Mouse (Mus musculus): Measurements from ENCODE around the gene Mtx1. TPM values are rescaled to one million over a fixed set of nuclear protein-coding genes. Genes with fewer than 3 reads are reported as not detected.

Gene Mtx1
- total RNA-seq, 2 experiments from 2014 or later: 58.0 to 60.0 TPM

- intact Hi-C loops (cut with DNase I): no loop called here
- DNase-seq: no peak
Observed at GRCm38 (mm10) chr3:89187690-89188477, 39.0 kb downstream of the Mtx1 start.

- intact Hi-C loops (cut with DNase I): no loop called here
- no peak for DNase-seq
Observed at GRCm38 (mm10) chr3:89187197-89187596, 39.7 kb downstream of the Mtx1 start.

GRCm38 (mm10) chr3:89183959-89184315, 43.0 kb downstream of the Mtx1 start:
- DNase-seq: no peak
- intact Hi-C loops (cut with DNase I): no loop called here

- peak; percentile 74 to 81 for DNase-seq
Observed at GRCm38 (mm10) chr3:89183058-89183958, 43.6 kb downstream of the Mtx1 start, which contains the start of gene Fam189b. TSS of gene Fam189b (plus strand) at chr3:89183143.

GRCm38 (mm10) chr3:89182531-89183057, 44.3 kb downstream of the Mtx1 start:
- no peak for DNase-seq
- intact Hi-C loops (cut with DNase I): no loop called here

More at GRCm38 (mm10) chr3:89183058-89183958, 43.6 kb downstream of the Mtx1 start, which contains the start of gene Fam189b:
- intact Hi-C loops (cut with DNase I): no loop called here

GRCm38 (mm10) chr3:89181749-89182500, 45.0 kb downstream of the Mtx1 start:
- no peak for DNase-seq
- intact Hi-C loops (cut with DNase I): no loop called here

GRCm38 (mm10) chr3:89179056-89179455, 47.8 kb downstream of the Mtx1 start:
- no peak for DNase-seq
- intact Hi-C loops (cut with DNase I): no loop called here

GRCm38 (mm10) chr3:89178107-89178385, 48.8 kb downstream of the Mtx1 start:
- no peak for DNase-seq
- intact Hi-C loops (cut with DNase I): no loop called here

- DNase-seq: peak; percentile 78 to 85
- intact Hi-C loops (cut with DNase I): no loop called here
Observed at GRCm38 (mm10) chr3:89177242-89178106, 49.4 kb downstream of the Mtx1 start, which contains the start of gene Scamp3. TSS of gene Scamp3 (plus strand) at chr3:89177473.

- intact Hi-C loops (cut with DNase I): no loop called here
Observed at GRCm38 (mm10) chr3:89176421-89176820, 50.5 kb downstream of the Mtx1 start.

GRCm38 (mm10) chr3:89175544-89175943, 51.3 kb downstream of the Mtx1 start:
- no peak for DNase-seq
- intact Hi-C loops (cut with DNase I): no loop called here

More at GRCm38 (mm10) chr3:89176421-89176820, 50.5 kb downstream of the Mtx1 start:
- no peak for DNase-seq

GRCm38 (mm10) chr3:89174844-89175243, 52.0 kb downstream of the Mtx1 start:
- no peak for DNase-seq
- intact Hi-C loops (cut with DNase I): no loop called here

GRCm38 (mm10) chr3:89166945-89167344, 59.9 kb downstream of the Mtx1 start:
- DNase-seq: no peak
- intact Hi-C loops (cut with DNase I): loop anchor here (10.0 kb wide), 2 partner anchors 222 to 252 kb away; partner anchors contain the start of gene Msto1

- intact Hi-C loops (cut with DNase I): loop anchor here (2.0 to 10.0 kb wide), 3 partner anchors 75 to 251 kb away; partner anchors contain the start of gene Msto1
- no peak for DNase-seq
Observed at GRCm38 (mm10) chr3:89165268-89165870, 61.5 kb downstream of the Mtx1 start.

GRCm38 (mm10) chr3:89164506-89165267, 62.2 kb downstream of the Mtx1 start, which contains the start of gene Clk2:
TSS of gene Clk2 (plus strand) at chr3:89164795.
- DNase-seq: peak; percentile 94 to 95
- intact Hi-C loops (cut with DNase I): loop anchor here (2.0 to 10.0 kb wide), 3 partner anchors 74 to 250 kb away; partner anchors contain the start of gene Msto1

- intact Hi-C loops (cut with DNase I): loop anchor here (2.0 to 10.0 kb wide), 3 partner anchors 73 to 249 kb away; partner anchors contain the start of gene Msto1
Observed at GRCm38 (mm10) chr3:89163643-89164245, 63.1 kb downstream of the Mtx1 start.

GRCm38 (mm10) chr3:89163123-89163522, 63.8 kb downstream of the Mtx1 start:
- intact Hi-C loops (cut with DNase I): loop anchor here (10.0 kb wide), 2 partner anchors 218 to 248 kb away; partner anchors contain the start of gene Msto1
- DNase-seq: no peak

More at GRCm38 (mm10) chr3:89163643-89164245, 63.1 kb downstream of the Mtx1 start:
- no peak for DNase-seq

Data from heart, postnatal 36 days (tissue).